Mouse (Mus musculus) forebrain, embryonic 16.5 days (tissue): ENCODE measurements at regions not wholly inside any gene's neighbourhood (a gene's known extent, or its start where the extent isn't known, plus 50 kb on each side); places are given as distances from the start of the nearest gene placed in this dataset.

Experiments used
- ATAC-seq: fragments of 200-750 bp; cut with Nextera tagmentation; 2 replicates; pipeline ENCODE4 v1.8.0; 2017; ENCODE audit warnings: mild to moderate bottlenecking, moderate library complexity
- H3K27ac ChIP-seq: fragments of 300-500 bp; sonication (generic); 2 replicates; pipeline ENCODE4 v1.5.1; 2014; ENCODE audit warnings: low read length, control low read depth
- H3K27me3 ChIP-seq: fragments of 300-500 bp; sonication (generic); replicated peaks from 2 replicates; pipeline ENCODE4 v1.6.1; 2014; ENCODE audit warnings: low read length; ENCODE audit not compliant: control insufficient read depth, insufficient read depth
- H3K36me3 ChIP-seq: fragments of 300-500 bp; sonication (generic); 2 replicates; pipeline ENCODE4 v1.6.1; 2014; ENCODE audit not compliant: control insufficient read depth, insufficient read depth
- H3K4me1 ChIP-seq: fragments of 300-500 bp; sonication (generic); replicated peaks from 2 replicates; pipeline ENCODE4 v1.6.1; 2014; ENCODE audit warnings: low read length; ENCODE audit not compliant: control insufficient read depth, insufficient read depth
- H3K4me2 ChIP-seq: fragments of 300-500 bp; sonication (generic); 2 replicates; pipeline ENCODE4 v1.6.1; 2014; ENCODE audit warnings: mild to moderate bottlenecking, low read length, control low read depth
- H3K4me3 ChIP-seq: fragments of 300-500 bp; sonication (generic); replicated peaks from 2 replicates; pipeline ENCODE4 v1.5.1; 2014; ENCODE audit warnings: mild to moderate bottlenecking, low read length, control low read depth
- H3K9ac ChIP-seq: fragments of 300-500 bp; sonication (generic); replicated peaks from 2 replicates; pipeline ENCODE4 v1.6.1; 2014; ENCODE audit warnings: low read depth, low read length, control low read depth
- H3K9me3 ChIP-seq: fragments of 300-500 bp; sonication (generic); 2 replicates; pipeline ENCODE4 v1.6.1; 2016; ENCODE audit warnings: low read length; ENCODE audit not compliant: control insufficient read depth
- WGBS: fragments of 180-500 bp; shearing (Covaris S2); extraction: QIAGEN DNeasy Blood & Tissue Kit; methylation state at CpG from one replicate; pipeline ENCODE4 v1.1.7; 2014; 5-methylcytosine and 5-hydroxymethylcytosine counted together

DNA sequence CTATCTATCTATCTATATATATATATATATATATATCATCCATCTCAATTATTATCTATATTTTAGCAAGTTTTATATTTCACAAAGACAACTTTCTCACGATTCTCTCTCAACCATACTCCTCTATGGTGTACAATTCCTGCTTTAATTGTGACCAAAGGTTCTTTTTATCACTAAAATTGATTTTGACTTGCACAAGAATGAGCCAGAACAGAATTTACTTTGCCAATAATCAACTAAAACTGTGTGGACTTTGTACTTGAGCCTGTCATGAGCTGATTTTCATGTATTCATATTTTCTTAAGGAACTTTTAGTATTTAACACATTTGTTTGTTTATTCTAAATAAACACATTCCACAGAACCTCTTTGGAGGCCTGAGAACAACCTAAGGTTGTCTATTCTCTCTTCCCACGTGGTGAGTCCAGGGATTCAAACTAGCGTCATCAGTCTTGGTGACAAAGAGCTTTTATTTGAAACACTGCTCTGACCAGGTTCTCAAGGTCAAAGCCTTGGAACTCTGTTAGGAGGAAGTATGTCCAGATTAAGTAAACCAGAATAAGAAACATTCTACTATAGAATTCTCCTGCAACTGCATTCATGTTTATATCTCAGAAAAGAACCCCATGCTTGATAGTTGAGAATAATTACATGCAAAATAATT lies 207.7 kb downstream of the Gm11146 start:
- Histone ChIP-seq H3K27ac (no peak overlapping the region), H3K9me3 (no peaks in the 10 kb centered on the region), H3K9ac (no peak overlapping the region), H3K27me3 (no peaks in the 10 kb centered on the region), H3K36me3 (no peaks in the 10 kb centered on the region), H3K4me3 (no peak overlapping the region), H3K4me1 (no peaks in the 10 kb centered on the region; the same call in 1 of the 2 replicates), H3K4me2 (no peak overlapping the region)
- ATAC-seq, result no peak
- WGBS, result 66% methylated on average over 3 of the region's 3 CpGs

DNA sequence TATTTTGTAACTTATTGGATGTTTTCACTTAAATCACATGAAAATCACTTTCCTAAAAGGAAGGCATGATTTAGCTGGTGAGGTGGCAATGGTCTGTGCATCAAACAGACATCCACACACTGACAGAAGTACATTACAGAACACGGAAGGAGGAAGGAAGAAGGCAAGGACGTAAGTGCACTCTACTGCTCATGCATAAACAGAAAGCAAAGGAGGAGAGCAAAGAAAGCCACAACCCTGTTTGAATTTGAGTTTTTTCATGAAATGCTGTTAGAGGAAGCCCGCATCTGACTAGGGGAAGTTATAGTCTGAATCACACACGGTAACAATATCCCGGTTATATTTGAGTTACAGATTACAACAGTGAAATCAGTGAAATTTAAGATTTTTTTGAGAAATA lies 208.4 kb downstream of the Gm11146 start:
- WGBS, result 77% methylated on average over 5 of the region's 5 CpGs
- Histone ChIP-seq H3K27me3 (no peaks in the 10 kb centered on the region), H3K36me3 (no peaks in the 10 kb centered on the region), H3K27ac (no peak overlapping the region), H3K4me1 (no peaks in the 10 kb centered on the region), H3K4me3 (no peak overlapping the region), H3K9me3 (no peaks in the 10 kb centered on the region), H3K4me2 (no peak overlapping the region), H3K9ac (no peak overlapping the region)
- ATAC-seq, result no peak

DNA sequence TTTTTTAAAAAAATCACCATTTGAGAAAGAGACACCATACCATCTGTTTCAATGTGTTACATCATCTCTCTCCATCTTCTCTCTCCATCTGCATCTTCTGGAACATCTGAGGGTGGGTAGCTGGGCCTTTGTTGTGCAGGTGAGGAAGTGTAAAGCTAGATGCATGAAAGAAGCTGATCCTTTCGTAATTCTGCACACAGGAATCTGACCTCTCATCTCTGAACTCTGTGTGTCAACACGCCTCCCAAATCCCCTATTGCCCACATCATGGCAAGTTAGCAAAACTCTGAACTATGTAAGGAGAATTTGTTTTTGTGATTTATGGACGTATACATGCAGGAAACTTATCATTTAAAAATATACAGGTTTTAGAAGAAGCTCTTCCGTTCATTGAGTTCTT lies 209.7 kb downstream of the Gm11146 start:
- ATAC-seq, result no peak
- H3K36me3 ChIP-seq, result no peaks in the 10 kb centered on the region
- 85% methylated on average over 4 of the region's 4 CpGs for WGBS

DNA sequence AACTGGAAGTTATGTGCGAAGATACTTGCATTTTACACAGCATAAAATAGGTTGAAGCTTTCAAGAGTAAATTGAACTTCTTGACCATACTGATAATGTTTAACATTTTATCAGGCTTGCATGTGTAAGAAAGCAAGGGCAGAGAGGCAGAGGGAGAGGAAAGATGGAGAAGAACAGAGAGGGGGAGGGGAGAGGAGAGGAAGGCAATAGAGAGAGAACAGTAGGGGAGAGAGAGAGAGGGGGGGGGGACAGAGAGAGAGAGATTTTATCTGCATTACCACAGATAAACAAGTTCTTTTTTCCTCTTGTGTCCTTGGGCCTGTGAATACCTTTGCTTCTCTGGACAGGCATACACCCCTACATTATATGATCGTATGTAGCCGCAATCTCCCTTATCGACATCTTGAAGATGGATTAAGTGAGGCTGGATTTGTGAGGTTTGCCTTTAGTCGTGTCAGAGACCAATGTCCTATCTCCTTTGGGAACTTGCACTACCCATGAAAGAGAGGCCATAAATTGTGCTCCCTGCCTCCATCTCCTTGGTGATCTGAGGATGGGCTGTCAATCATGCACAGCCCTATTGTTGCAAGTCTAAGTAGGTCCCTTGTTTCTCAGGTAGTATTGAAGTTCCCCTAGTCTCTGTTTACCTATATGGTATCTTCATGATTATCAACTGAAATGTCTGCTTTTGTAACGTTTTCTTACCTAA lies 217.7 kb downstream of the Gm11146 start:
- peaks cover 6% of the 10 kb centered on the region for H3K4me1 ChIP-seq
- H3K9me3 ChIP-seq, result no peaks in the 10 kb centered on the region
- ATAC-seq, result no peak
- H3K27ac ChIP-seq, result no peak overlapping the region
- WGBS, result 70% methylated on average over 6 of the region's 6 CpGs
- H3K27me3 ChIP-seq, result no peaks in the 10 kb centered on the region
- no peak overlapping the region for H3K4me3 ChIP-seq
- H3K4me2 ChIP-seq, result no peak overlapping the region
- H3K36me3 ChIP-seq, result no peaks in the 10 kb centered on the region
- no peak overlapping the region for H3K9ac ChIP-seq

More for the DNA sequence above, 209.7 kb downstream of the Gm11146 start:
- no peak overlapping the region for H3K27ac ChIP-seq
- H3K4me2 ChIP-seq, result no peak overlapping the region
- no peak overlapping the region for H3K4me3 ChIP-seq
- no peaks in the 10 kb centered on the region for H3K27me3 ChIP-seq
- H3K4me1 ChIP-seq, result peaks cover 2% of the 10 kb centered on the region; the same call in 1 of the 2 replicates
- H3K9ac ChIP-seq, result no peak overlapping the region
- H3K9me3 ChIP-seq, result no peaks in the 10 kb centered on the region

DNA sequence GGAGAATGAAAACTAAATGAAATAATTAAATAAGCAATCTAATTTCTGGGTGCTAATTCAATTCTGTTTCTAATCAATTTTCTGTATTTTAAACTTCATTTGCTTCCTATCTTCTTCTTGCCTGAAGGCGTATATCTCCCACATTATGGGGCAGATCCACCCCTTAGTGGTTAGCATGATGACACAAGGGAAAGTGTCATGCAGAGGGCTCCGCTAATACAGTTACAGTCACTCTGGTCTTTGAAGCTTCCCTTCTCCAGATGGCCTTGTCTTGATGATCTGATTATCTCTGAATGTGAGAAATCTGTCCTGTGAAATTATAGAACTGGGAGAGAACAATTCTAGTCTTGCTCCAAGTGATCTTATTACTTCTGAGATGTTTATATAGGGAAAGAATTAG lies 219.1 kb downstream of the Gm11146 start:
- Histone ChIP-seq H3K4me2 (no peak overlapping the region), H3K9ac (no peak overlapping the region), H3K4me3 (no peak overlapping the region), H3K9me3 (no peaks in the 10 kb centered on the region), H3K4me1 (peaks cover 4% of the 10 kb centered on the region; the same call in 1 of the 2 replicates), H3K27me3 (no peaks in the 10 kb centered on the region), H3K27ac (no peak overlapping the region), H3K36me3 (no peaks in the 10 kb centered on the region)
- ATAC-seq, result no peak
- 68% methylated on average over 2 of the region's 2 CpGs for WGBS

DNA sequence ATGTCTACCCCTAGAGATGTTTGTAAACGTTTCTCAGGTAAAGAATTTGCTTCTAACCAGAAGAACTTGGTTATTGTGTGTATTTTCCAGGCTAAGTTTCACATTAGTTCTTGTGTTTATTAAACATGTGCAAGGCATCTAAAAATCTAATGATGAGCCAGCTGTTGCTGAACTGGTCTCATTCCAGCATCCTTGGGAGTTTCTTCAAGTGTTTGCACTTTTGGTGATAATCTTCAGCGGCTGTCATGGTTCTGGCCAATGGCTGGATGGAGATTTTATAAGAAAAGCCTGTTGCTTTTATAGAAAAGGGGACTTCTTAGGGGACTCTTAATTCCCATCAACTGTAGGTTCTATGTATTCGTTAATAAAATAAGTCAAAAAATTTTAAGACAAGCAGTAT lies 229.1 kb downstream of the Gm11146 start:
- WGBS, result 89% methylated on average over 3 of the region's 3 CpGs
- Histone ChIP-seq H3K27ac (no peak overlapping the region), H3K4me1 (no peaks in the 10 kb centered on the region)

DNA sequence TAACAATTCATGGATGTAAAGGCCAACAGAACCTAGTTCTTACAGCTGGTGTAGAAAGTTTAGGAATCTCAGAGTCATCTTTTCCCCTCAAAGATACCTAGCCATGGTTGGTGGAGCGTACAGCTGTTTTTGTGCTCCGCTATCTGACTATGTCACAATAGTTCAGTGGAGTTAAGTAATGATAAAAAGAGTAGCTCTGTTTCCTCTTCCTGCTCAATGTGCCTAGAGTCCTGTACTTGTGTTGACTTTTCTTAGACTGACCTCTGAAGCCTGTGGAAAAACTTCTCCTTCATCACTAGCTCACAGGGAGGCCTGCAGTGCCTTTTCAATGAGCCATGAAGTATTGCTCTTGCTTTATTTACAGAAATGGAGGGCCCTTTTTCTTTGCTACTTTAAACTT lies 232.1 kb downstream of the Gm11146 start:
- Histone ChIP-seq H3K36me3 (no peaks in the 10 kb centered on the region), H3K4me3 (no peak overlapping the region), H3K4me1 (no peaks in the 10 kb centered on the region), H3K9ac (no peak overlapping the region), H3K27ac (no peak overlapping the region), H3K9me3 (no peaks in the 10 kb centered on the region), H3K4me2 (no peak overlapping the region), H3K27me3 (no peaks in the 10 kb centered on the region)
- no peak for ATAC-seq
- 94% methylated on average over 2 of the region's 2 CpGs for WGBS

More for the DNA sequence above, 229.1 kb downstream of the Gm11146 start:
- H3K9me3 ChIP-seq, result no peaks in the 10 kb centered on the region
- H3K4me2 ChIP-seq, result no peak overlapping the region
- no peak for ATAC-seq
- no peaks in the 10 kb centered on the region for H3K36me3 ChIP-seq
- H3K9ac ChIP-seq, result no peak overlapping the region
- H3K4me3 ChIP-seq, result no peak overlapping the region
- no peaks in the 10 kb centered on the region for H3K27me3 ChIP-seq

DNA sequence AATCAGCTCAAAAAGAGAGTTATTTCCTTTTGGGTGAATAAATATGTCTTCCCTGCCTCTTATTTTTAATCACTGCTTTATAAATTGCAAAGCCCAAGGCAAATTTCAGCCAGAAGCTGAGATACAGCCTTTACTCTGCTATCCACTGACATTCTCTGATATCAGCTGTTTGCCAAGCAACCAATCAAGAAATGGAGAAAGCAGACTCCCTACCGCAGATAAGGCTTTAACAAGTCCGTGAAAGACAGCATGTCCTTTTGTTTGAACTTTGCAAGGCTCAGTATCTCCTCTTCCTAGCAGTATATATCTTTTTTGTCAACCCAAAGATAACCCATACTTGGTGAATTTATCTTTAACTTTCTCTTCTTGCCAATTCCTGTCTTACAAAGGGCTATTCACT lies 236.6 kb downstream of the Gm11146 start:
- no peak overlapping the region for H3K9ac ChIP-seq
- 70% methylated on average over 2 of the region's 2 CpGs for WGBS
- no peak overlapping the region for H3K27ac ChIP-seq
- H3K36me3 ChIP-seq, result no peaks in the 10 kb centered on the region
- no peaks in the 10 kb centered on the region for H3K27me3 ChIP-seq
- H3K4me3 ChIP-seq, result no peak overlapping the region
- H3K4me2 ChIP-seq, result no peak overlapping the region
- no peaks in the 10 kb centered on the region for H3K9me3 ChIP-seq
- no peaks in the 10 kb centered on the region for H3K4me1 ChIP-seq
- no peak for ATAC-seq

DNA sequence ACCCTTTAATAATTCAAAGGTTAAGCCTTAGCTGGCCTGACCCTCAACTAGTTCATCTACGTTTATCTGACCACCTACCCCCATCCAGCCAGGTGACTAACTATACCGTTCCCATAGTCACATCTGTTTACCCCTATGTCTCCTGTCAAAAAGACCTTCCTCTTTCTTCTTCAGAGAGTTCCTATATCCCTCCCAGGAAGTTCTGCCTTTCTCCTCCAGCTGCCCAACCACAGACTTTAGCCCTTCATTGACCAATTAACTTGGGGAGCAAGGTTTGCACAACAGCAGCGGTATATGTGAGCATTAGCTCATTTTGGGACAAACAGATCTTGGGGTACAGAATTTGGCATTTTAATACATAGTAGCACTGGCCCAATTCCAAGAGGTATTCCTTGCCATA lies 237.5 kb downstream of the Gm11146 start:
- H3K27me3 ChIP-seq, result no peaks in the 10 kb centered on the region
- H3K27ac ChIP-seq, result no peak overlapping the region
- no peaks in the 10 kb centered on the region for H3K9me3 ChIP-seq
- H3K9ac ChIP-seq, result no peak overlapping the region
- no peaks in the 10 kb centered on the region for H3K36me3 ChIP-seq
- 92% methylated on average over 3 of the region's 3 CpGs for WGBS
- no peaks in the 10 kb centered on the region for H3K4me1 ChIP-seq
- H3K4me2 ChIP-seq, result no peak overlapping the region
- no peak for ATAC-seq
- no peak overlapping the region for H3K4me3 ChIP-seq
